Mouse (Mus musculus) small intestine, adult 2 months (tissue): ENCODE measurements around the gene Tprg. TPM values are rescaled to one million over a fixed set of nuclear protein-coding genes. Genes with fewer than 3 reads are reported as not detected.

Experiments used
- H3K27ac ChIP-seq: fragments of 200-500 bp; 2 replicates; pipeline ENCODE4 v1.5.1; 2012; ENCODE audit warnings: low read depth, low read length, control low read depth, inconsistent platforms; ENCODE audit not compliant: insufficient read depth
- H3K27me3 ChIP-seq: fragments of 200-500 bp; 2 replicates; pipeline ENCODE4 v1.6.1; 2012; ENCODE audit warnings: mild to moderate bottlenecking, moderate library complexity, low read length, inconsistent platforms; ENCODE audit not compliant: control insufficient read depth, insufficient read depth
- H3K36me3 ChIP-seq: fragments of 200-500 bp; 2 replicates; pipeline ENCODE4 v1.6.1; 2012; ENCODE audit warnings: mild to moderate bottlenecking, low read length, control low read depth, inconsistent platforms; ENCODE audit not compliant: control insufficient read depth, insufficient read depth
- H3K4me1 ChIP-seq: fragments of 200-500 bp; 2 replicates; pipeline ENCODE4 v1.6.1; 2012; ENCODE audit warnings: low read length, inconsistent platforms, mixed read lengths; ENCODE audit not compliant: control insufficient read depth, insufficient read depth, insufficient read length
- H3K4me3 ChIP-seq: fragments of 200-500 bp; 2 replicates; pipeline ENCODE4 v1.5.1; 2012; ENCODE audit warnings: low read depth, mild to moderate bottlenecking, control low read depth, inconsistent platforms, low read length, moderate library complexity
- CTCF ChIP-seq: fragments of 200-500 bp; IDR thresholded peaks from 2 replicates; pipeline ENCODE4 v1.5.1; 2012; ENCODE audit warnings: low read depth, mild to moderate bottlenecking, control low read depth, inconsistent platforms, low read length, moderate library complexity, mixed read lengths; ENCODE audit not compliant: insufficient replicate concordance, insufficient read length; ENCODE audit errors: extremely low read depth
- POLR2A ChIP-seq: fragments of 200-500 bp; IDR thresholded peaks from 2 replicates; pipeline ENCODE4 v1.6.1; 2012; ENCODE audit warnings: low read depth, mild to moderate bottlenecking, control low read depth, inconsistent platforms, low read length, moderate library complexity
- WGBS: fragments of 180-500 bp; shearing (Covaris S2); methylation state at CpG from one replicate; pipeline ENCODE4 v1.1.7; 2018; 5-methylcytosine and 5-hydroxymethylcytosine counted together
- polyA plus RNA-seq: library from polyadenylated mRNA; depleted of rRNA; stranded (reverse); fragments of >200 nt; gene quantifications from 2 replicates; pipeline ENCODE4 v1.2.3, GENCODE M21; 2012

Gene Tprg
- polyA plus RNA-seq, 1 experiment, result not detected

- WGBS, result 86% methylated on average over 9 of the region's 9 CpGs
- Histone ChIP-seq H3K27me3 (no peaks in the 10 kb centered on the region), H3K4me3 (no peak overlapping the region), H3K4me1 (peaks cover 5% of the 10 kb centered on the region; the same call in 1 of the 2 replicates), H3K36me3 (no peaks in the 10 kb centered on the region), H3K27ac (no peak overlapping the region)
- TF ChIP-seq POLR2A (no peak), CTCF (no peak)
Measured at GRCm38 (mm10) chr16:25424915-25425314, 138.3 kb downstream of the Tprg start.

DNA sequence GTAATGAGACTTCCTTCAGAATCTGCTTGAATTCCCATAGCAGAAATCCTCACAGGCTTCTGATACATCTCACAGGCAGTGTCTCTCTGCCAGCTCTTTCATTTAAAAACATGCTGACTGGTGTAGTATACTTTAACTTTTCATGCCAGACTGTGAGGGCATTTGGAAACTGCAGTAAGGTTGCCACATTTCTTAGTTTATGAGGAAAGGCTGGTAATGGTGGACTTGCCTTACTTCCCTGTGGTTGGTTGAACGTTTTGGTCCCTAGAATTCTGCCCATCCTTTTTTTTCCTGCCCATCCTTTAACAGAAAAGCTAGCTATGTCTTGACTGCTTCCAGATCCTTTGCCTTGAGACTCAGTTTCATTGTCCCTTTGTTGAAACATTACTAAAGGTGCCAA, 138.8 kb downstream of the Tprg start:
- Histone ChIP-seq H3K4me3 (no peak overlapping the region), H3K4me1 (peaks cover 5% of the 10 kb centered on the region; the same call in 1 of the 2 replicates), H3K27me3 (no peaks in the 10 kb centered on the region), H3K36me3 (no peaks in the 10 kb centered on the region), H3K27ac (no peak overlapping the region)
- TF ChIP-seq CTCF (no peak), POLR2A (no peak)
- WGBS, result 56% methylated on average over 1 of the region's 1 CpGs

GRCm38 (mm10) chr16:25426261-25426660, 139.6 kb downstream of the Tprg start:
- TF ChIP-seq POLR2A (no peak), CTCF (no peak)
- Histone ChIP-seq H3K36me3 (no peaks in the 10 kb centered on the region), H3K4me3 (no peak overlapping the region), H3K27me3 (no peaks in the 10 kb centered on the region), H3K4me1 (peaks cover 5% of the 10 kb centered on the region; the same call in 1 of the 2 replicates), H3K27ac (no peak overlapping the region)
- WGBS, result 11% methylated on average over 3 of the region's 3 CpGs

GRCm38 (mm10) chr16:25440039-25440438, 153.4 kb downstream of the Tprg start:
- Histone ChIP-seq H3K4me1 (no peaks in the 10 kb centered on the region), H3K27me3 (no peaks in the 10 kb centered on the region), H3K4me3 (no peak overlapping the region), H3K27ac (no peak overlapping the region), H3K36me3 (no peaks in the 10 kb centered on the region)
- no peak for TF ChIP-seq POLR2A
- no peak for TF ChIP-seq CTCF
- 49% methylated on average over 2 of the region's 2 CpGs for WGBS

- H3K36me3 ChIP-seq, result no peaks in the 10 kb centered on the region
- WGBS, result 82% methylated on average over 7 of the region's 7 CpGs
- H3K27ac ChIP-seq, result no peak overlapping the region
- no peaks in the 10 kb centered on the region for H3K4me1 ChIP-seq
- H3K27me3 ChIP-seq, result no peaks in the 10 kb centered on the region
- no peak overlapping the region for H3K4me3 ChIP-seq
- no peak for TF ChIP-seq POLR2A
- no peak for TF ChIP-seq CTCF
Measured at GRCm38 (mm10) chr16:25445580-25445979, 159.0 kb downstream of the Tprg start.

- H3K27me3 ChIP-seq, result no peaks in the 10 kb centered on the region
- TF ChIP-seq POLR2A (no peak), CTCF (no peak)
- no peaks in the 10 kb centered on the region for H3K36me3 ChIP-seq
- H3K4me1 ChIP-seq, result no peaks in the 10 kb centered on the region
- H3K4me3 ChIP-seq, result no peak overlapping the region
- H3K27ac ChIP-seq, result no peak overlapping the region
- WGBS, result 48% methylated on average over 3 of the region's 3 CpGs
Measured at GRCm38 (mm10) chr16:25451511-25451910, 164.9 kb downstream of the Tprg start.

DNA sequence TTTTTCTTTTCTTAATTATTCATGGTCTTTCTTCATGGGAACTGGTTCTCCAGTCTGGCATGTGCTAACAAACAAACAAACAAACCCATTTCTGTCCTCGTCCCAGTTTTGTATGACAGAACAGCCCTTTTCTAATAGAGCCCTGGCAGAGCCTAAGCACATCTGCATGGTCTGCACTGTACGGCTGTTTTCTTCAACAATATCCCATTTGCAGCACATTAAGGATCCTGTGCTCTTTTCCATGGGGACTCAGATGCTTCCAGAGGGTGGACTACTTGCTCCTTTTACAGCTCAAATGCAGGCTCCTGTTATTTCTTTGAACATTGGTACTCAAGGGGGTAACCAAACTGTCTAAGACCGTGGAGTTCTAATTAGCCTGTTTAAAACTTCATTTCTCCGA, 178.1 kb downstream of the Tprg start:
- no peaks in the 10 kb centered on the region for H3K4me1 ChIP-seq
- 86% methylated on average over 4 of the region's 4 CpGs for WGBS
- TF ChIP-seq CTCF (no peak), POLR2A (no peak)
- H3K27ac ChIP-seq, result no peak overlapping the region
- H3K27me3 ChIP-seq, result no peaks in the 10 kb centered on the region
- H3K36me3 ChIP-seq, result no peaks in the 10 kb centered on the region
- no peak overlapping the region for H3K4me3 ChIP-seq

DNA sequence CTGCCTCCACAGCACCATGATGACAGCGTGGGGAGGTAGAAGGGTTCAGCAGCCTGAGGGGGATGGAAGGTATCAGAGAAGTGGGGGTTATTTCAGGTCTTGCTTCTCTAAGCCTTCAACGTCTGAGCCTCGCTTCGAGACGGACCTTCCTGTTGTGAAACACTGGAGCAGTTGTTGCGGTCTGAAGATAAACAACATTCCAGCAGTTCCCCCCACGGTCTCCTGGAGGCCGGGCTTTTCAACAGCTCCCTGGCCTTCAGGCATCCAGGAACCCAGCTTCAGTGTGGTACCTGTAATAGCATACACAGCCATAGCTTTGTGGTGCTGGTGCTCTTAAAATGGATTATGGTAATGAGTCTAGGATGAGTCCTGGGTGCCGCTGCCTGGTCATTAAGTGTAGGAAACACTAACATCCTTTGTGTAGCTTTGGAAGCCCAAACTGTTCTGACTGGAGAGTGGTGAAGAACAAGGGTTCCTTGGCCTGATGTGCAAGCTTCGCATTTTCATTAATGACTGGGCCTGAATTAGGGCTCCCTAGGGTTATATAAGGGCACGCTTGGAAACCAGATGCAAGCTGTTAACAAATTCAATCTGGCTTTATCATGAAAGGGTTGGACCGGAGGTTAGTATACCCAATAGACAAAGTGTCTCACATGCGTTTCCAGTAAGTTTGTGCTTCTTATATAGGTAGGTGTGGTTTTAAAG, 179.0 kb downstream of the Tprg start:
- WGBS, result 70% methylated on average over 13 of the region's 13 CpGs
- no peaks in the 10 kb centered on the region for H3K27me3 ChIP-seq
- H3K4me3 ChIP-seq, result no peak overlapping the region
- H3K36me3 ChIP-seq, result no peaks in the 10 kb centered on the region
- TF ChIP-seq POLR2A (no peak), CTCF (no peak)
- H3K27ac ChIP-seq, result no peak overlapping the region
- H3K4me1 ChIP-seq, result no peaks in the 10 kb centered on the region
